Mouse (Mus musculus) adrenal gland, postnatal 14 days (tissue): Measurements from ENCODE around the gene Bcorl1. TPM values are rescaled to one million over a fixed set of nuclear protein-coding genes. Genes with fewer than 3 reads are reported as not detected.

Experiments
- DNase-seq: peaks from one replicate; pipeline ENCODE4 v3.0.0; 2021; ENCODE audit warnings: mixed read lengths
- long read RNA-seq, 2 experiments: library from polyadenylated mRNA; stranded (forward); transcript quantifications; one replicate each; pipeline ENCODE4 v2.0.0; 2021
- total RNA-seq: library from RNA; stranded (reverse); gene quantifications from 2 replicates; pipeline ENCODE4 v1.2.3, GENCODE M21; 2021

Gene Bcorl1
- total RNA-seq = 9.8 and 10.1 TPM in 2 replicates
- long read RNA-seq, experiment 1, partial matches to known transcripts = 1 of 3 reads
- long read RNA-seq, experiment 1, other reads (novel, unspliced or antisense) = 2 of 3 reads
- long read RNA-seq, experiment 2, partial matches to known transcripts = 5 of 8 reads
- long read RNA-seq, experiment 2, other reads (novel, unspliced or antisense) = 3 of 8 reads

GRCm38 (mm10) chrX:48341141-48341540, at the start of gene Bcorl1:
Gene Bcorl1, plus strand, starts transcription at chrX:48341358.
- peak; percentile 81 for DNase-seq

GRCm38 (mm10) chrX:48291413-48291812, 49.7 kb upstream of the Bcorl1 start:
- DNase-seq = no peak

- no peak for DNase-seq
These were observed 35.8 kb upstream of the Bcorl1 start for GRCm38 (mm10) chrX:48305356-48305755.

GRCm38 (mm10) chrX:48310706-48311517, 30.2 kb upstream of the Bcorl1 start:
- no peak for DNase-seq

- no peak for DNase-seq
These were observed 29.4 kb upstream of the Bcorl1 start for GRCm38 (mm10) chrX:48311727-48312126.

GRCm38 (mm10) chrX:48314530-48315079, 26.6 kb upstream of the Bcorl1 start:
- DNase-seq = peak; percentile 92

GRCm38 (mm10) chrX:48317444-48317843, 23.7 kb upstream of the Bcorl1 start:
- no peak for DNase-seq

GRCm38 (mm10) chrX:48318194-48318593, 23.0 kb upstream of the Bcorl1 start:
- DNase-seq = peak; percentile 34

- DNase-seq = peak; percentile 41
These were observed 613 bp upstream of the Bcorl1 start for GRCm38 (mm10) chrX:48340441-48341049.

GRCm38 (mm10) chrX:48341621-48342161, 533 bp downstream of the Bcorl1 start:
- DNase-seq = peak; percentile 75

- peak; percentile 9 for DNase-seq
These were observed 1.6 kb downstream of the Bcorl1 start for GRCm38 (mm10) chrX:48342731-48343130.

GRCm38 (mm10) chrX:48343461-48343952, 2.3 kb downstream of the Bcorl1 start:
- peak; percentile 93 for DNase-seq

- DNase-seq = peak; percentile 39
These were observed 2.9 kb downstream of the Bcorl1 start for GRCm38 (mm10) chrX:48343966-48344642.

- DNase-seq = peak; percentile 30
These were observed 3.7 kb downstream of the Bcorl1 start for GRCm38 (mm10) chrX:48344643-48345384.

- DNase-seq = peak; percentile 52
These were observed 4.3 kb downstream of the Bcorl1 start for GRCm38 (mm10) chrX:48345385-48345932.

GRCm38 (mm10) chrX:48355346-48355745, 14.2 kb downstream of the Bcorl1 start:
- no peak for DNase-seq

- DNase-seq = no peak
These were observed 24.8 kb downstream of the Bcorl1 start for GRCm38 (mm10) chrX:48365836-48366577.

GRCm38 (mm10) chrX:48367841-48368240, 26.7 kb downstream of the Bcorl1 start:
- DNase-seq = peak; percentile 37

- DNase-seq = peak; percentile 73
These were observed 42.5 kb downstream of the Bcorl1 start for GRCm38 (mm10) chrX:48383643-48384042.

GRCm38 (mm10) chrX:48385927-48386326, 44.8 kb downstream of the Bcorl1 start:
- DNase-seq = no peak
